Mouse (Mus musculus): Measurements from ENCODE around the gene Gm16442.
"Not testable (repeated sequence)": the region's sequence is repeated elsewhere in the genome, so short reads cannot be mapped to it uniquely, and the experiment has no call there.

DNA sequence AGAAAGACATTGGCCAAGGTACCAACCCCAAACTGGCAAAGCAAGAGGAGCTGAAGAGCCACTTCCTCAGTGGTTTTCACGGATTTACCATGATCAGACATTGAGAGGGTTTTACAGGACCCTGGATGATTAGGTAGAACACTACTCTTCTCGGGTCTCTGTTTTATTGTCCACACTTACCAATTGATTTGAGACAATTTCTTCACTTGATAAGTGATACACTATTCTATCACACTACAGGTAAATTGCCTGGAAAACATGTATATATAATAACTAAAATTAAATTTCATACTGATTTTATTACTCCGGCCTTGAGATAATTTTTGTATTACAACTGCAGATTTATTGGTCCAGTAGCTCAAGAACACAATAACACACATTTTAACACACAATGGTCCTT is 45.9 kb upstream of the Gm16442 start, which contains the start of gene Vmn1r94:
- TF ChIP-seq CTCF (IDR thresholded peaks at IDR 0.05; ENCODE audit: control insufficient read depth, insufficient read depth, insufficient read length); USF1 (IDR thresholded peaks at IDR 0.05; ENCODE audit: low read depth); CEBPB (IDR thresholded peaks at IDR 0.05; ENCODE audit: low read depth): not testable (repeated sequence)
